Mouse (Mus musculus) myocyte (in vitro differentiated cells): ENCODE measurements around the gene Wtap. TPM values are rescaled to one million over a fixed set of nuclear protein-coding genes. Genes with fewer than 3 reads are reported as not detected.
A peak's percentile ranks its signal among the peaks of the same experiment; 100 is the strongest.
"Not testable (repeated sequence)": the region's sequence is repeated elsewhere in the genome, so short reads cannot be mapped to it uniquely, and the experiment has no call there.

ENCODE experiments used
- H3K27me3 ChIP-seq: one replicate; pipeline ENCODE4 v1.6.1; 2011; ENCODE audit not compliant: control insufficient read depth, insufficient read depth, insufficient read length
- H3K36me3 ChIP-seq: one replicate; pipeline ENCODE4 v1.6.1; 2011; ENCODE audit not compliant: control insufficient read depth, insufficient read depth
- H3K4me2 ChIP-seq: one replicate; pipeline ENCODE4 v1.6.1; 2011; ENCODE audit warnings: low read depth, control low read depth
- H3K4me3 ChIP-seq: one replicate; pipeline ENCODE4 v1.5.1; 2011; ENCODE audit warnings: mild to moderate bottlenecking, control low read depth, moderate library complexity
- H3K79me2 ChIP-seq: one replicate; pipeline ENCODE4 v1.6.1; 2011; ENCODE audit not compliant: control insufficient read depth, insufficient read depth
- H3ac ChIP-seq: one replicate; pipeline ENCODE4 v1.6.1; 2011; ENCODE audit not compliant: control insufficient read depth, insufficient read length
- CEBPB ChIP-seq: IDR thresholded peaks from 2 replicates; pipeline ENCODE4 v1.6.1; 2011; ENCODE audit warnings: mild to moderate bottlenecking, moderate library complexity; ENCODE audit not compliant: poor library complexity, insufficient read depth, severe bottlenecking
- E2F4 ChIP-seq: IDR thresholded peaks from one replicate; pipeline ENCODE4 v1.6.1; 2011; ENCODE audit warnings: mild to moderate bottlenecking, control low read depth, moderate library complexity; ENCODE audit not compliant: insufficient read depth
- MAX ChIP-seq: IDR thresholded peaks from one replicate; pipeline ENCODE4 v1.6.1; 2011; ENCODE audit warnings: low read depth, mild to moderate bottlenecking, control low read depth
- MYOD1 ChIP-seq, 3 experiments: IDR thresholded peaks; one replicate each; pipeline ENCODE4 v1.6.1; 2011; ENCODE audit warnings: control low read depth in 2 of 3, low read depth in 2 of 3, mild to moderate bottlenecking in 2 of 3, moderate library complexity in 1 of 3; ENCODE audit not compliant: insufficient read length in 2 of 3, control insufficient read depth in 1 of 3
- MYOG ChIP-seq, 3 experiments: IDR thresholded peaks; one replicate each; pipeline ENCODE4 v1.6.1; 2011; ENCODE audit warnings: control low read depth in 2 of 3, low read depth in 2 of 3, mild to moderate bottlenecking in 2 of 3; ENCODE audit not compliant: insufficient read length in 2 of 3, control insufficient read depth in 1 of 3, insufficient read depth in 1 of 3
- POLR2A ChIP-seq: IDR thresholded peaks from one replicate; pipeline ENCODE4 v1.6.1; 2011; ENCODE audit warnings: low read depth, mild to moderate bottlenecking, control low read depth, moderate library complexity; ENCODE audit not compliant: insufficient read length
- POLR2AphosphoS2 ChIP-seq: IDR thresholded peaks from one replicate; pipeline ENCODE4 v1.6.1; 2011; ENCODE audit warnings: low read depth, control low read depth; ENCODE audit not compliant: insufficient read length
- REST ChIP-seq: IDR thresholded peaks from one replicate; pipeline ENCODE4 v1.6.1; 2011; ENCODE audit warnings: mild to moderate bottlenecking, control low read depth, moderate library complexity; ENCODE audit not compliant: insufficient read depth, insufficient read length
- SRF ChIP-seq: IDR thresholded peaks from one replicate; pipeline ENCODE4 v1.6.1; 2011; ENCODE audit warnings: low read depth; ENCODE audit not compliant: control insufficient read depth, insufficient read length
- TCF12 ChIP-seq: IDR thresholded peaks from one replicate; pipeline ENCODE4 v1.6.1; 2011; ENCODE audit warnings: mild to moderate bottlenecking, control low read depth; ENCODE audit not compliant: poor library complexity, insufficient read depth, severe bottlenecking
- TCF3 ChIP-seq: IDR thresholded peaks from one replicate; pipeline ENCODE4 v1.6.1; 2011; ENCODE audit warnings: low read depth, control low read depth; ENCODE audit not compliant: insufficient read length
- USF1 ChIP-seq: IDR thresholded peaks from one replicate; pipeline ENCODE4 v1.6.1; 2011; ENCODE audit warnings: low read depth, mild to moderate bottlenecking, control low read depth, moderate library complexity
- polyA plus RNA-seq: library from polyadenylated mRNA; unstranded; fragments of >200 nt; fragmentation: generic; extraction: Trizol; gene quantifications from one replicate; pipeline ENCODE4 v1.2.1, GENCODE M21; 2012; ENCODE audit warnings: missing spikeins

The Wtap gene
- polyA plus RNA-seq, 1 experiment, result 21.3 TPM

GRCm38 (mm10) chr17:12942459-12943162 is 51.4 kb downstream of the Wtap start:
- H3K4me3 ChIP-seq, result no peak overlapping the region
- peaks cover 22% of the 10 kb centered on the region for H3K36me3 ChIP-seq
- no peaks in the 10 kb centered on the region for H3K27me3 ChIP-seq
- no peak overlapping the region for H3ac ChIP-seq
- TF ChIP-seq POLR2AphosphoS2 (peak; percentile 54), CEBPB (no peak)
- no peaks in the 10 kb centered on the region for H3K79me2 ChIP-seq
- H3K4me2 ChIP-seq, result no peak overlapping the region

GRCm38 (mm10) chr17:12941543-12942260 is 52.3 kb downstream of the Wtap start:
- H3ac ChIP-seq, result no peak overlapping the region
- TF ChIP-seq MAX (no peak), SRF (no peak), TCF12 (no peak), REST (no peak), USF1 (no peak), POLR2A (no peak), CEBPB (no peak), MYOD1 (IDR thresholded peaks at IDR 0.05; ENCODE audit: control insufficient read depth in 1 of 3, insufficient read length in 2 of 3, low read depth in 2 of 3) (no peak), POLR2AphosphoS2 (no peak), E2F4 (no peak), MYOG (IDR thresholded peaks at IDR 0.05; ENCODE audit: control insufficient read depth in 1 of 3, insufficient read depth in 1 of 3, insufficient read length in 2 of 3, low read depth in 2 of 3) (no peak), TCF3 (no peak)
- no peaks in the 10 kb centered on the region for H3K27me3 ChIP-seq
- no peak overlapping the region for H3K4me3 ChIP-seq
- H3K36me3 ChIP-seq, result peaks cover 22% of the 10 kb centered on the region
- H3K79me2 ChIP-seq, result no peaks in the 10 kb centered on the region
- no peak overlapping the region for H3K4me2 ChIP-seq

GRCm38 (mm10) chr17:12940151-12940805 is 53.7 kb downstream of the Wtap start, which contains the start of gene Acat3:
Gene Acat3 (minus strand): TSS chr17:12940600.
- TF ChIP-seq E2F4 (no peak), MYOG (IDR thresholded peaks at IDR 0.05; ENCODE audit: control insufficient read depth in 1 of 3, insufficient read depth in 1 of 3, insufficient read length in 2 of 3, low read depth in 2 of 3) (peak in 1 of 3 experiments; percentile 48), SRF (no peak), MYOD1 (IDR thresholded peaks at IDR 0.05; ENCODE audit: control insufficient read depth in 1 of 3, insufficient read length in 2 of 3, low read depth in 2 of 3) (peak in 1 of 3 experiments; percentile 4), POLR2A (no peak)
- Histone ChIP-seq H3K4me2 (peak within 1 kb of the TSS; percentile 91), H3K36me3 (peaks cover 14% of the 10 kb centered on the region), H3K79me2 (no peaks in the 10 kb centered on the region), H3K4me3 (peak within 1 kb of the TSS; percentile 12), H3ac (no peak within 1 kb of the TSS), H3K27me3 (no peaks in the 10 kb centered on the region)

GRCm38 (mm10) chr17:12939377-12940148 is 54.4 kb downstream of the Wtap start:
- H3K4me3 ChIP-seq, result peak overlapping the region; percentile 12
- peaks cover 12% of the 10 kb centered on the region for H3K36me3 ChIP-seq
- peak overlapping the region; percentile 91 for H3K4me2 ChIP-seq
- H3K27me3 ChIP-seq, H3ac ChIP-seq, H3K79me2 ChIP-seq: not testable (repeated sequence)

- Histone ChIP-seq H3K79me2 (no peaks in the 10 kb centered on the region), H3K27me3 (no peaks in the 10 kb centered on the region), H3K4me3 (no peak overlapping the region), H3K36me3 (peaks cover 5% of the 10 kb centered on the region), H3K4me2 (no peak overlapping the region), H3ac (no peak overlapping the region)
- TF ChIP-seq SRF (no peak), MAX (no peak), E2F4 (no peak), TCF3 (no peak), TCF12 (no peak), POLR2A (no peak)
Measured at GRCm38 (mm10) chr17:12938077-12938476, 55.9 kb downstream of the Wtap start.
